Mouse (Mus musculus) CH12.LX (cell line): Measurements from ENCODE around the gene Errfi1. TPM values are rescaled to one million over a fixed set of nuclear protein-coding genes. Genes with fewer than 3 reads are reported as not detected.

Source experiments
- DNase-seq: peaks from one replicate; pipeline ENCODE4 v3.0.0-alpha.2; 2013; ENCODE audit errors: extremely low read depth
- H3K27ac ChIP-seq: 2 replicates; pipeline ENCODE4 v1.5.1; 2012; ENCODE audit warnings: low read depth, mild to moderate bottlenecking, control low read depth, moderate library complexity; ENCODE audit not compliant: insufficient read depth
- H3K27me3 ChIP-seq: replicated peaks from 2 replicates; pipeline ENCODE3; 2012; ENCODE audit warnings: inconsistent platforms
- H3K36me3 ChIP-seq, 2 experiments: replicated peaks in 1 of 2; 2 replicates each; pipeline versions ENCODE3 to v1.6.1; 2012; ENCODE audit warnings: inconsistent platforms in 1 of 2, low read length in 1 of 2, mild to moderate bottlenecking in 1 of 2, mixed read lengths in 1 of 2, moderate library complexity in 1 of 2; ENCODE audit not compliant: control insufficient read depth in 1 of 2, insufficient read depth in 1 of 2
- H3K4me1 ChIP-seq, 2 experiments: 2 replicates each; pipeline ENCODE4 v1.6.1; 2012; ENCODE audit warnings: inconsistent platforms in 1 of 2, moderate library complexity in 1 of 2; ENCODE audit not compliant: insufficient read depth in 2 of 2, control insufficient read depth in 1 of 2
- H3K4me2 ChIP-seq: 2 replicates; pipeline ENCODE4 v1.6.1; 2012; ENCODE audit warnings: low read depth, mild to moderate bottlenecking, control low read depth; ENCODE audit not compliant: poor library complexity, insufficient read depth, severe bottlenecking
- H3K4me3 ChIP-seq, 3 experiments: fragments of 150-350 bp in 1 of 3; sonication (generic) in 1 of 3; replicated peaks in 1 of 3; 2 replicates each; pipeline versions ENCODE3 to v1.5.1; 2011 to 2012; ENCODE audit warnings: low read depth in 2 of 3, low read length in 2 of 3, mild to moderate bottlenecking in 2 of 3, moderate library complexity in 2 of 3, control low read depth in 1 of 3, improper control_type of control experiment in 1 of 3, inconsistent platforms in 1 of 3, mixed read lengths in 1 of 3; ENCODE audit not compliant: poor library complexity in 1 of 3
- H3K79me2 ChIP-seq: replicated peaks from 2 replicates; pipeline ENCODE4 v1.6.1; 2012; ENCODE audit warnings: mild to moderate bottlenecking, moderate library complexity; ENCODE audit not compliant: control insufficient read depth, poor library complexity, insufficient read depth, severe bottlenecking; ENCODE audit errors: extremely low read depth
- H3K9ac ChIP-seq: 2 replicates; pipeline ENCODE4 v1.6.1; 2012; ENCODE audit warnings: low read depth, mild to moderate bottlenecking, control low read depth, moderate library complexity; ENCODE audit not compliant: insufficient read depth
- H3K9me3 ChIP-seq: replicated peaks from 2 replicates; pipeline ENCODE3; 2012; ENCODE audit warnings: low read length, inconsistent platforms, mixed read lengths
- BHLHE40 ChIP-seq: IDR thresholded peaks from 2 replicates; pipeline ENCODE4 v1.6.1; 2011; ENCODE audit warnings: mild to moderate bottlenecking, low read depth, low read length, improper control_type of control experiment
- E2F4 ChIP-seq: IDR thresholded peaks from 2 replicates; pipeline ENCODE4 v1.6.1; 2011; ENCODE audit warnings: low read depth, low read length, improper control_type of control experiment; ENCODE audit not compliant: insufficient replicate concordance
- ELF1 ChIP-seq: IDR thresholded peaks from 2 replicates; pipeline ENCODE4 v1.6.1; 2014; ENCODE audit warnings: low read depth, mild to moderate bottlenecking, inconsistent platforms, low read length, improper control_type of control experiment
- HCFC1 ChIP-seq: IDR thresholded peaks from 2 replicates; pipeline ENCODE4 v1.6.1; 2012; ENCODE audit warnings: low read depth, mild to moderate bottlenecking, inconsistent platforms, low read length, improper control_type of control experiment
- IRF4 ChIP-seq: IDR thresholded peaks from 2 replicates; pipeline ENCODE4 v1.6.1; 2014; ENCODE audit warnings: low read depth, mild to moderate bottlenecking, inconsistent platforms, low read length, improper control_type of control experiment
- JUN ChIP-seq: IDR thresholded peaks from 2 replicates; pipeline ENCODE4 v1.6.1; 2011; ENCODE audit warnings: low read depth, mild to moderate bottlenecking, low read length, improper control_type of control experiment, moderate library complexity; ENCODE audit not compliant: insufficient read depth
- JUND ChIP-seq: conservative IDR thresholded peaks from 2 replicates; pipeline ENCODE4 v1.6.1; 2011; ENCODE audit warnings: low read depth, low read length, improper control_type of control experiment
- KAT2A ChIP-seq: IDR thresholded peaks from 2 replicates; pipeline ENCODE4 v1.6.1; 2012; ENCODE audit warnings: low read length, improper control_type of control experiment, inconsistent platforms; ENCODE audit not compliant: insufficient replicate concordance
- MAFK ChIP-seq: IDR thresholded peaks from 2 replicates; pipeline ENCODE4 v1.6.1; 2011; ENCODE audit warnings: low read length, improper control_type of control experiment; ENCODE audit not compliant: insufficient replicate concordance
- MAX ChIP-seq: IDR thresholded peaks from 2 replicates; pipeline ENCODE4 v1.6.1; 2011; ENCODE audit warnings: low read length, improper control_type of control experiment
- MEF2A ChIP-seq: IDR thresholded peaks from 2 replicates; pipeline ENCODE4 v1.6.1; 2014; ENCODE audit warnings: low read depth, mild to moderate bottlenecking, inconsistent platforms, low read length, improper control_type of control experiment, borderline replicate concordance
- MXI1 ChIP-seq: IDR thresholded peaks from 2 replicates; pipeline ENCODE4 v1.6.1; 2011; ENCODE audit warnings: mild to moderate bottlenecking, low read depth, low read length, improper control_type of control experiment
- MYC ChIP-seq: IDR thresholded peaks from 2 replicates; pipeline ENCODE4 v1.6.1; 2011; ENCODE audit warnings: low read depth, mild to moderate bottlenecking, improper control_type of control experiment, low read length
- NRF1 ChIP-seq: IDR thresholded peaks from 2 replicates; pipeline ENCODE4 v1.6.1; 2014; ENCODE audit warnings: low read depth, mild to moderate bottlenecking, inconsistent platforms, low read length, improper control_type of control experiment, moderate library complexity
- POLR2A ChIP-seq: IDR thresholded peaks from 2 replicates; pipeline ENCODE4 v1.6.1; 2011; ENCODE audit warnings: low read depth, mild to moderate bottlenecking, improper control_type of control experiment, low read length
- POLR2AphosphoS2 ChIP-seq: IDR thresholded peaks from 2 replicates; pipeline ENCODE4 v1.6.1; 2011; ENCODE audit warnings: low read depth, low read length, improper control_type of control experiment
- RAD21 ChIP-seq: IDR thresholded peaks from 2 replicates; pipeline ENCODE4 v1.6.1; 2011; ENCODE audit warnings: low read depth, mild to moderate bottlenecking, low read length, improper control_type of control experiment, moderate library complexity
- RCOR1 ChIP-seq: conservative IDR thresholded peaks from 2 replicates; pipeline ENCODE4 v1.6.1; 2012; ENCODE audit warnings: low read depth, mild to moderate bottlenecking, inconsistent platforms, low read length, improper control_type of control experiment
- SIN3A ChIP-seq: IDR thresholded peaks from 2 replicates; pipeline ENCODE4 v1.6.1; 2012; ENCODE audit warnings: low read length, improper control_type of control experiment, inconsistent platforms
- SMC3 ChIP-seq: IDR thresholded peaks from 2 replicates; pipeline ENCODE4 v1.6.1; 2011; ENCODE audit warnings: low read depth, low read length, improper control_type of control experiment
- TBP ChIP-seq: conservative IDR thresholded peaks from 2 replicates; pipeline ENCODE4 v1.6.1; 2011; ENCODE audit warnings: low read depth, low read length, improper control_type of control experiment
- UBTF ChIP-seq: IDR thresholded peaks from 2 replicates; pipeline ENCODE4 v1.6.1; 2012; ENCODE audit warnings: low read depth, mild to moderate bottlenecking, inconsistent platforms, low read length, improper control_type of control experiment, moderate library complexity
- USF2 ChIP-seq: conservative IDR thresholded peaks from 2 replicates; pipeline ENCODE4 v1.6.1; 2011; ENCODE audit warnings: low read depth, low read length, improper control_type of control experiment
- ZC3H11A ChIP-seq: IDR thresholded peaks from 2 replicates; pipeline ENCODE4 v1.6.1; 2012; ENCODE audit warnings: low read depth, mild to moderate bottlenecking, inconsistent platforms, low read length, improper control_type of control experiment
- ZMIZ1 ChIP-seq: IDR thresholded peaks from 2 replicates; pipeline ENCODE4 v1.6.1; 2012; ENCODE audit warnings: low read depth, mild to moderate bottlenecking, inconsistent platforms, low read length, improper control_type of control experiment
- dilution Hi-C: fragments of 300-500 bp; cut with MboI; formaldehyde crosslinking; loops from 2 replicates; pipeline ENCODE4 v1.14.3; 2020; ENCODE audit warnings: low sequenced_read_pairs; ENCODE audit not compliant: extremely low pct_unique_long_range_greater_than_20kb, extremely low pct_ligation_motif_present
- in situ Hi-C: fragments of 300-500 bp; cut with MboI; formaldehyde crosslinking; loops from 3 replicates; pipeline ENCODE4 v1.14.3; 2019; ENCODE audit warnings: low sequenced_read_pairs, low pct_ligation_motif_present, low pct_unique_long_range_greater_than_20kb, mixed read lengths
- polyA plus RNA-seq: library from polyadenylated mRNA; unstranded; fragments of >175 nt; gene quantifications from 2 replicates; pipeline ENCODE4 v1.2.1, GENCODE M21; 2012; ENCODE audit warnings: low read depth; ENCODE audit not compliant: insufficient read length
- total RNA-seq, 2 experiments: library from RNA; depleted of rRNA; stranded (reverse); fragments of 300-350 nt in 1 of 2; fragments of >200 nt in 1 of 2; gene quantifications; 2 replicates each; pipeline ENCODE4 v1.2.3; 2012 to 2014

Gene Errfi1
- total and polyA plus RNA-seq, 3 experiments = 0.08 to 0.28 (median 0.14) TPM

GRCm38 (mm10) chr4:150852045-150852444 is 1.7 kb upstream of the Errfi1 start:
- Histone ChIP-seq H3K27me3 (no peaks in the 10 kb centered on the region), H3K9ac (no peak overlapping the region), H3K4me1 (no peaks in the 10 kb centered on the region), H3K27ac (no peak overlapping the region), H3K9me3 (no peaks in the 10 kb centered on the region), H3K4me2 (no peak overlapping the region), H3K36me3 (no peaks in the 10 kb centered on the region), H3K79me2 (no peaks in the 10 kb centered on the region), H3K4me3 (no peak overlapping the region)
- TF ChIP-seq MYC (no peak), ZC3H11A (no peak)
- in situ Hi-C loops (no loop called here), dilution Hi-C loops (no loop called here)
- no peak for DNase-seq

DNA sequence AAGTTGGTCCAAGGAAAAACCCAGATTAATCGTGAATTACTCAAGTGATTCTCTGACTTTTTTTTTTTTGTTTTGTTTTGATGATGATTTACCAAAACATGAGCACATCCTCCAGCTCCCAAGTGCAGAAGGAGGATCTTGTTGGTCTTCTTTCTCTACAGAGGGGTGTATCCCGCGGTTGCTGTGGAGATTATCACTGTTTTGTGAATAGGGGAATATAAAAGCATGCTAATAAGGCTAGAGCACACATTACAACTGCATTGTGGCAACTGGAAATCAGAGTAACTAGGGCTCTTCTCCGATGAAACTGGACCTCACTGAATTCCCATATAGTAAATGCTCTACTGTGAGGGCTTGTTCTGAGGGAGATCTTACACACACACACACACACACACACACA is 1.2 kb upstream of the Errfi1 start:
- dilution Hi-C loops = no loop called here
- TF ChIP-seq JUN (no peak), POLR2AphosphoS2 (no peak), JUND (no peak), IRF4 (no peak), E2F4 (no peak), MEF2A (no peak), TBP (no peak), SIN3A (no peak), MYC (no peak), SMC3 (no peak), POLR2A (no peak), MAFK (no peak), ELF1 (no peak), RAD21 (no peak), HCFC1 (no peak)
- DNase-seq = no peak
- in situ Hi-C loops = no loop called here
- no peaks in the 10 kb centered on the region for H3K79me2 ChIP-seq
- no peak overlapping the region for H3K27ac ChIP-seq
- no peak overlapping the region for H3K4me2 ChIP-seq
- no peaks in the 10 kb centered on the region for H3K27me3 ChIP-seq
- no peaks in the 10 kb centered on the region for H3K4me1 ChIP-seq
- no peaks in the 10 kb centered on the region for H3K36me3 ChIP-seq
- H3K4me3 ChIP-seq = no peak overlapping the region
- no peak overlapping the region for H3K9ac ChIP-seq
- H3K9me3 ChIP-seq = no peaks in the 10 kb centered on the region

DNA sequence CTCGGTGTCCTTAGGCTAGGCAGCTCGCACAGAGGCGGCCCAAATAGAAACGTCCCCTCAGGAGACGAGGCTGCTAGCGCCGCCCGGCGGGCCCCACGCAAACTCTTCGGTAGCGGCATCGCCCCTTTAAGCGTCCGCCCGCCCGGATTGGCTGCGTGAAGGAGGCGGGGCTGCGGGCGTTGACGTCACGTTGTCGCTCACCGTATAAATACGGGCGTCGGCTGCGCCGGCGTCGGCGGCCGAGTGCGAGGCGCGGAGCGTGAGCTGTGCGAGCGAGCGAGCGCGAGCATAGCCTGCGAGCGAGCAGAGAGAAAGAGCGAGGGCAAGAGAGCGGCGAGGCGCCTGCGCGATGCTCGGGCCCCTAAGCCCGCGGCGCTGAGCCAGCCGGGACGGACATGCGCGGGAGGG is 1.1 kb downstream of the Errfi1 start:
- dilution Hi-C loops (no loop called here), in situ Hi-C loops (no loop called here)
- H3K4me3 ChIP-seq = no peak overlapping the region
- no peak for TF ChIP-seq TBP
- TF ChIP-seq USF2 = no peak
- TF ChIP-seq MAX = no peak
- no peak for TF ChIP-seq BHLHE40
- no peak for TF ChIP-seq E2F4
- TF ChIP-seq UBTF = no peak
- no peak for TF ChIP-seq SMC3
- no peak for TF ChIP-seq SIN3A
- TF ChIP-seq NRF1 = peak; percentile 29; the same call in 1 of the 2 replicates
- TF ChIP-seq POLR2A = peak; percentile 35; the same call in 1 of the 2 replicates
- no peak for TF ChIP-seq MEF2A
- TF ChIP-seq JUND = no peak
- TF ChIP-seq KAT2A = no peak
- no peak for TF ChIP-seq MXI1
- no peak for TF ChIP-seq ZMIZ1
- TF ChIP-seq RCOR1 = no peak
- no peaks in the 10 kb centered on the region for H3K4me1 ChIP-seq
- no peaks in the 10 kb centered on the region for H3K9me3 ChIP-seq
- H3K9ac ChIP-seq = no peak overlapping the region
- no peak overlapping the region for H3K4me2 ChIP-seq
- no peaks in the 10 kb centered on the region for H3K36me3 ChIP-seq
- H3K27me3 ChIP-seq = no peaks in the 10 kb centered on the region
- no peak for DNase-seq
- H3K79me2 ChIP-seq = no peaks in the 10 kb centered on the region
- H3K27ac ChIP-seq = no peak overlapping the region
